Mouse (Mus musculus) heart, postnatal 0 days (tissue): ENCODE data around the gene Aoc2. TPM values are rescaled to one million over a fixed set of nuclear protein-coding genes. Genes with fewer than 3 reads are reported as not detected.
A peak's percentile ranks its signal among the peaks of the same experiment; 100 is the strongest.

ENCODE experiments used
- ATAC-seq: fragments of 200-750 bp; cut with Nextera tagmentation; 2 replicates; pipeline ENCODE4 v1.8.0; 2017; ENCODE audit warnings: low read depth, moderate number of reproducible peaks, moderate library complexity; ENCODE audit not compliant: insufficient read depth
- DNase-seq: peaks from one replicate; pipeline ENCODE4 v3.0.0-alpha.2; 2016; ENCODE audit warnings: low spot score
- H3K27ac ChIP-seq: fragments of 300-500 bp; sonication (generic); 2 replicates; pipeline ENCODE4 v1.5.1; 2014; ENCODE audit warnings: low read depth, mild to moderate bottlenecking
- H3K27me3 ChIP-seq: fragments of 300-500 bp; sonication (generic); 2 replicates; pipeline ENCODE4 v1.6.1; 2014; ENCODE audit warnings: low read length, mixed read lengths; ENCODE audit not compliant: control insufficient read depth, insufficient read depth
- H3K36me3 ChIP-seq: fragments of 300-500 bp; sonication (generic); replicated peaks from 2 replicates; pipeline ENCODE4 v1.6.1; 2014; ENCODE audit warnings: low read length, mixed read lengths; ENCODE audit not compliant: control insufficient read depth, insufficient read depth
- H3K4me1 ChIP-seq: fragments of 300-500 bp; sonication (generic); 2 replicates; pipeline ENCODE4 v1.6.1; 2014; ENCODE audit warnings: antibody characterized with exemption; ENCODE audit not compliant: control insufficient read depth, insufficient read depth
- H3K4me2 ChIP-seq: fragments of 300-500 bp; sonication (generic); 2 replicates; pipeline ENCODE4 v1.6.1; 2014; ENCODE audit warnings: low read depth, mild to moderate bottlenecking, low read length, moderate library complexity
- H3K4me3 ChIP-seq: fragments of 300-500 bp; sonication (generic); 2 replicates; pipeline ENCODE4 v1.5.1; 2014; ENCODE audit warnings: low read depth, low read length
- H3K9ac ChIP-seq: fragments of 300-500 bp; sonication (generic); replicated peaks from 2 replicates; pipeline ENCODE4 v1.6.1; 2014; ENCODE audit warnings: low read depth, low read length, mixed read lengths
- H3K9me3 ChIP-seq: fragments of 300-500 bp; sonication (generic); replicated peaks from 2 replicates; pipeline ENCODE4 v1.6.1; 2016; ENCODE audit warnings: low read length; ENCODE audit not compliant: control insufficient read depth
- CTCF ChIP-seq: IDR thresholded peaks from 2 replicates; pipeline ENCODE4 v1.5.1; 2016; ENCODE audit warnings: antibody characterized with exemption, control low read depth, low read depth
- EP300 ChIP-seq: IDR thresholded peaks from 2 replicates; pipeline ENCODE4 v1.6.1; 2016; ENCODE audit warnings: antibody characterized with exemption, low read depth
- WGBS: fragments of 180-500 bp; shearing (Covaris S2); extraction: QIAGEN DNeasy Blood & Tissue Kit; methylation state at CpG from one replicate; pipeline ENCODE4 v1.1.7; 2014; 5-methylcytosine and 5-hydroxymethylcytosine counted together
- polyA plus RNA-seq: library from polyadenylated mRNA; unstranded; fragments of >200 nt; fragmentation: Nextera tagmentation; extraction: Ambion mirVana; gene quantifications from 2 replicates; pipeline ENCODE4 v1.2.1, GENCODE M21; 2015
- total RNA-seq: library from RNA; depleted of rRNA; stranded (reverse); fragments of >200 nt; gene quantifications from 2 replicates; pipeline ENCODE4 v1.2.3, GENCODE M21; 2014; ENCODE audit warnings: low replicate concordance

Aoc2 gene
- total and polyA plus RNA-seq, 2 experiments from 2014 or later = 0.30 to 1.8 TPM

DNA sequence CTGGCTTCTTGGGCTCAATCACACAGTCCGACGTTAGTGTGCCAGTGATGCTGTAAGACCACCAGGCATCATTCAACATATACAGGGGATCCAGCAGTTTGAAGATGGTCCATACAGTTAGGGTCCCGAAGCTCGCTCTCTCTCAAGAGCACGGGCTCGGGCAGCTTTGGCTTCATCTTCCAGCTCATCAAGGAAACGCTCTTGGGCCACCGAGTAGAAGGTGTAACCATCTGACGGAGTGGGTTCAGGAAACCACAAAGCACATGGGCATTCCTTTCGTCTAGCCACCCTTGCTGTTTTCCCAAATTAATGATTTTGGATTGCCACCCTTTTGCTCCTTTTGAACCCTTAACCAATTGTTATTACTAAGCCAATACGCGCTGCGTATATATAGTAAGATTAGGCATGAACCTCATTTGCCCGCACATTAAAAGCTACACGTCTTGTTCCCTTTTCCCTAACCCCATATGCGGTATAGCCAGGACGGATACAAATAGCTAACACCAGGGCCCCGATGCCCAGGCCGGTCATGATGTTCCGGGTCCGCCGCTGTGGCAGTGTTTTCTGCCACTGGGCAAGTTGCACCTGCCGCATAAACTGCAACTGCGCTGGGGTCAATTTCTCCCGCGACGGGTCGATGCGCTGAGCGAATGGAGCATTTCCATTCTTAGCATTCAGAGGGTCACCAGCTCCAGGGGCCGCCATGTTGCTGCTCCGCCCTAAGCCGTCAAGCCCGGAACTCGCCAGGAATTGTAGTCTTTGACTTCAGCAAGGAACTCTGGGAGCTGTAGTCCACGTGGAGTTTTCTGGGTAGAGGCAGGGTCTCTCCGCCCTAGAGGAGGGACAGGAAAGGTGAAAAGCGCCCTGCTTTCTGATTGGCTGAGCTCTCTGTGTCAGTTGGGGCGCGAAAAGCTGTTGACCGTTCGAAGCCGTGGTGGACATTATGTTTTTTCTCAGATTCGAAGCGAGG lies 46.4 kb upstream of the Aoc2 start, which contains the start of the genes Cntd1 and Coa3:
TSS of gene Cntd1 (plus strand) at position 790 of the 970 bp plus-strand sequence.
TSS of gene Coa3 (minus strand) at position 892 of the 970 bp plus-strand sequence.
- H3K4me3 ChIP-seq = peak within 1 kb of the TSS; percentile 74
- H3K9ac ChIP-seq = peak within 1 kb of the TSS; percentile 68
- peak within 1 kb of the TSS; percentile 61 for H3K27ac ChIP-seq
- no peaks in the 10 kb centered on the region for H3K27me3 ChIP-seq
- peaks cover 25% of the 10 kb centered on the region for H3K4me1 ChIP-seq
- peak; percentile 98 for ATAC-seq
- no peaks in the 10 kb centered on the region for H3K36me3 ChIP-seq
- no peaks in the 10 kb centered on the region for H3K9me3 ChIP-seq
- peak; percentile 93 for DNase-seq
- TF ChIP-seq EP300 = no peak; the same call in 1 of the 2 replicates
- no peak; the same call in 1 of the 2 replicates for TF ChIP-seq CTCF
- 8% methylated on average over 45 of the region's 45 CpGs for WGBS
- H3K4me2 ChIP-seq = peak within 1 kb of the TSS; percentile 68

DNA sequence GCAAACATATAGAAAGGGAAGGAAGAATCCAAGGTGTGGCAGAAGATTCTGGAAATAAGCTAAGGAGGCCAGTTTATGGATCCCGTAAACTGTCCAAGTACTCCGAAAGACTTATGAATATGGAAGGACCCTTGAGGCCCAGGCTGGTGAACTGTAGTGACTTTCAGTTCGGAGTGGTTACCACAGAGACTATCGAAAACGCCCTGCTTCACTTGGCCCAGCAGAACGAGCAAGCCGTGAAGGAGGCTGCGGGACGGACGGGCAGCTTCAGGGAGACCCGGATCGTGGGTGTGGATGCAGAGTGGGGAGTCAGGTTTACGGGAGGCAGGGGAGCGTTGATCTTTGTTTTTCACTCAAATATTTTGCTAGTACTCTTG lies 45.7 kb upstream of the Aoc2 start:
- H3K9me3 ChIP-seq = no peaks in the 10 kb centered on the region
- peaks cover 25% of the 10 kb centered on the region for H3K4me1 ChIP-seq
- peak overlapping the region; percentile 74 for H3K4me3 ChIP-seq
- H3K4me2 ChIP-seq = peak overlapping the region; percentile 68
- H3K9ac ChIP-seq = 0 out of 2 replicates have a peak overlapping the region, but pooled peaks have one; percentile 68
- no peak for TF ChIP-seq CTCF
- no peak for TF ChIP-seq EP300
- no peaks in the 10 kb centered on the region for H3K27me3 ChIP-seq
- WGBS = 57% methylated on average over 14 of the region's 14 CpGs
- no peaks in the 10 kb centered on the region for H3K36me3 ChIP-seq
- H3K27ac ChIP-seq = no peak overlapping the region
- no peak; the same call in 1 of the 2 replicates for ATAC-seq
- DNase-seq = no peak

GRCm38 (mm10) chr11:101280837-101281236 lies 44.0 kb upstream of the Aoc2 start:
- 51% methylated on average over 7 of the region's 7 CpGs for WGBS
- Histone ChIP-seq H3K9ac (no peak overlapping the region), H3K27ac (no peak overlapping the region), H3K4me1 (peaks cover 25% of the 10 kb centered on the region), H3K9me3 (no peaks in the 10 kb centered on the region), H3K27me3 (no peaks in the 10 kb centered on the region), H3K4me3 (no peak overlapping the region), H3K36me3 (peaks cover 3% of the 10 kb centered on the region; the same call in 1 of the 2 replicates), H3K4me2 (no peak overlapping the region)
- DNase-seq (no peak), ATAC-seq (no peak)
- no peak for TF ChIP-seq CTCF
- no peak for TF ChIP-seq EP300

DNA sequence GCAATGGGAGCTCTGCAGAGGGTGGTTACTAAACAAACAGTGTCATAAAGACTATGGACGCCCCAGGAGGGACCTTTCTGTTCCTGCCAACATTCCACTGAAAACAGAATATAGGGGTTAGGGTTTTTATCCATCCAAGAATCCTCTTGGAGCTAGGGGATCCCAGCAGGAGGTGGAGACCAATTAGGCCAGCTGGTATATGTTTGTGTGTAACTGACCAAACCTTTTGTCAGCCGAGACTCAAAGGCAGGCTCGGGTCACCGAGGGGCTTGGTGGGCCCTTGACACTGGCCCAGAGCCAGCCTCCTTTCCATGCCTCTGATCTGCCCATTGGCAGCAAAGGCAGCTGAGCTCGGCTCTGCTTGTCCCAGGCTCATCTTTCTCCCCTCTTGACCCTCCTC lies 42.0 kb upstream of the Aoc2 start:
- H3K4me1 ChIP-seq = peaks cover 8% of the 10 kb centered on the region
- H3K9ac ChIP-seq = no peak overlapping the region
- no peak for TF ChIP-seq CTCF
- TF ChIP-seq EP300 = no peak
- H3K4me3 ChIP-seq = no peak overlapping the region
- no peak overlapping the region for H3K4me2 ChIP-seq
- WGBS = 42% methylated on average over 5 of the region's 5 CpGs
- ATAC-seq (no peak), DNase-seq (no peak)
- peaks cover 19% of the 10 kb centered on the region for H3K36me3 ChIP-seq
- H3K27me3 ChIP-seq = no peaks in the 10 kb centered on the region
- H3K27ac ChIP-seq = no peak overlapping the region
- no peaks in the 10 kb centered on the region for H3K9me3 ChIP-seq

GRCm38 (mm10) chr11:101283805-101284204 lies 41.1 kb upstream of the Aoc2 start:
- no peak for DNase-seq
- ATAC-seq = no peak
- WGBS = 54% methylated on average over 4 of the region's 4 CpGs
- no peak overlapping the region for H3K27ac ChIP-seq
- peaks cover 5% of the 10 kb centered on the region; the same call in 1 of the 2 replicates for H3K4me1 ChIP-seq
- H3K4me2 ChIP-seq = no peak overlapping the region
- H3K9ac ChIP-seq = no peak overlapping the region
- no peaks in the 10 kb centered on the region for H3K27me3 ChIP-seq
- TF ChIP-seq CTCF (no peak), EP300 (no peak)
- peaks cover 28% of the 10 kb centered on the region for H3K36me3 ChIP-seq
- no peak overlapping the region for H3K4me3 ChIP-seq
- no peaks in the 10 kb centered on the region for H3K9me3 ChIP-seq
